Mouse (Mus musculus): ENCODE data around the gene Mien1. TPM values are rescaled to one million over a fixed set of nuclear protein-coding genes. Genes with fewer than 3 reads are reported as not detected.

The Mien1 gene
- polyA plus RNA-seq (2012; rRNA removed): 72.4 and 90.3 TPM in 2 replicates

DNA sequence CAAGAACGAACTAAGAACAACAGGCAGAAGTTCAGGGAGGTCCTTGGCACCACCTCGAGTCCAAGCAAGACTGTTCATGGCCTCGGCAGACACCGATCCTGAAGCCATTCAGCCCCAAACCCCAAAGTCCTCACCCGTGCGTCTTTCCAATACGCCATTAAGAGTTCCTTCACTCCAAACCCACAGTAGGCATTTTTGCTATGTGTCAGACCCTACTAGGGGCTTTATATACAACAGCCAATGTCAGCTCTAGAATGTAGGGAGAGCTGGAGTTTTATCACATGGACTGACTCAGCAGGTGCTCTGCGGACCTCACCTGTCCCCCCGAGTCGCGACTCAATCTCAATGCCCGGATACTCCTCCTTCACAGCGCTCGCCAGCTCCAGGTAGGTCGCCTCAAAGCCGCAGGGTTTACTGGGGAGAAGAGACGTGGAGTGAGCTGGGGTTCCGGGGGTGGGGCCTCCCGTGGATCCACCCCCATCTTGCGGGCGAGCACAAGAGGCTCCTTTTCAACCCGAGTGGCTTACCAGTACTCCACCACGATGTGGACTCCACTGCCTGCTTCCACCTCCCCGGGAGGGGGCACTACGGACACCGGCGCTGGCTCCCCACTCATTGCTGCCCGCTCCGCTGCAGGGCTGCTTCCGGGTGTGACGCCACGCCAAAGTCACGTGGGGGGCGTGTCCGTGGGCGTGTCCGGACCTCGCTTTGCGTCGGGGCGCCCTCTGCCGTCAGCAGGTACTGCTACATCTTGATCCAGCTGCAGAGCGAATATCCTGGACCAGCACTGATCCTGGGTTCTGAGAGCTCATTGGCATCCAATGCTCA is at the start of gene Mien1:
Mien1 (minus strand) TSS at position 661 of the 828 bp plus-strand sequence.
- under 1% methylated on average over 43 of the region's 43 CpGs for WGBS
- DNase-seq (ENCODE audit: low read depth, low spot score): no peak

DNA sequence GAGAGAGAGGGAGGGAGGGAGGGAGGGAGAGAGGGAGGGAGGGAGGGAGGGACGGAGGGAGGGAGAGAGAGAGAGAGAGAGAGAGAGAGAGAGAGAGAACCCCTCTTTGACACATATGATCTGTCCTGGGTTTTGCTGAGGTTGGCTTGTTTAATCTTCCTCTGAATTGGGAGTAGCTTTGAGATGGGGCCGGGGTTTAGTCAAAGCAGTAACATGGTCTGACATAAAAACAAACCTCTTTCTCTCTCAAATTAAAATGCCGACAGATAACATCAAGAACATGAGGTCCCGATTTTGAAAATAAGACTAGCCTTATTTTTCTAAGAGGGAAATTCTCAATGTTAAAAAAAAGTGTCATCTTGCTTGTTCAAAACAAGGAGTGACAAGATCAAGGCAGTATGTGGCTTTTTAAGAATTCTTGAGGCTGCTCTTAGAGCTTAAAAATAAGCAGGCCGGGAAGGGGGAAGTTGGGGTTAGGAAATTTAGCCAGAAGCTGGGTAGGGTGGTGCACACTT is 48.8 kb upstream of the Mien1 start:
- DNase-seq (ENCODE audit: low read depth, low spot score): no peak
- 62% methylated on average over 5 of the region's 5 CpGs for WGBS

DNA sequence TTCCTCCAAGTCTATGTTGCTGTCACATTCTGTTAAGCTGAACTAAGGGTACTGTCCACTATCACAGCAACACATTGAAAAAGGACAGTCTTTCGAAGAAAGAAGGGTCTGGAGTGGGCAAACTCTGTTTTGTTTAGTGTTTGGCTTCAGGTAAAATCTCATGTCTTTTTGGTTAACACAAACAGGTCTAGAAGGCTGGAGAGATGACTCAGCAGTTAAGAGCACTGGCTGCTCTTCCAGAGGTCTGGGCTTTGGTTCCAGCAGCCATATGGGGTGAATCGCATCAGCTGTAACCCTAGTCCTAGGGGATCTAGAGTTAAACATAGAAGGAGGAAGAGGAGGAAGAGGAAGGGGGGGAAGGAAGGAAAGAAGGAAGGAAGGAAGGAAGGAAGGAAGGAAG is 47.0 kb upstream of the Mien1 start:
- WGBS: 83% methylated on average over 2 of the region's 2 CpGs

DNA sequence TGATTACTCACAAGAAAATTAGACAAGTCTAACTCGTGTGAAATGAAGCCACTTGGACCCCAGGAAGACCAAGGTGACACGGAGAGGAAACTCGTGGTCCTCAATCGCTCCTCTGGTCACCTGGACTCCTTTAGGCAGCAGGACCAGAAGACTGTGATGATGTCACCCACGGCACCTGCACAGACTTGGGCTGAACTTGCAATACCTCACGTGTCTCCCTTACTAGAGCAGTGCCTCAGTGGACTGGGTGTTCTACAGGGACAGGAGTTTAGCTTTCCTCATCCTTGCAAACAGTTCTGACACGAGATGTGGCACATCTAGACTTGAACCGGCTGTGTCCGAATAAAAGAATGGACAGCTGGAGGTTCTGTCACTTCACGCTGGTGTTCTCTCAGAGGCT is 43.3 kb upstream of the Mien1 start:
- DNase-seq (ENCODE audit: low read depth, low spot score): no peak
- WGBS: 70% methylated on average over 10 of the region's 10 CpGs

More for the DNA sequence above, 47.0 kb upstream of the Mien1 start:
- DNase-seq (ENCODE audit: low read depth, low spot score): no peak

DNA sequence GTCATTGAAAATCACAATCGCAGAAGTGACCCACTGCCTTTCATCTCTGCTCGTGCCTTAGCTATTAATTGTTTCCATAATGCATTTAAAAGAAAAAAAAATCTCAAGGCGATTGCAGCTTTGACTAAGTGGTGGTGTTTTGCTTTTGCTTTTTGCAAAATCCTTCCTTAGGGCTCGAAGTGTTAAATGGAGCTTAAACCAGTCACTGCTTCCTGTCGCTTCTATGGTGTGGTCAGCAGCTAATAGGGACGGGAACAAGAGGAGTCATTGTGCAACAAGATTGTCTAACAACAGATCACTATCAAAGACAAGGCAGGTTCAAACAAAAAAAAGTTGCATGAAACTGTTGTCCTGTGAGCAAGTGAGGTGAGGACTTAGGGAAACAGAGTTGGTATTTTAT is 42.4 kb upstream of the Mien1 start:
- 64% methylated on average over 6 of the region's 6 CpGs for WGBS
- DNase-seq (ENCODE audit: low read depth, low spot score): no peak

DNA sequence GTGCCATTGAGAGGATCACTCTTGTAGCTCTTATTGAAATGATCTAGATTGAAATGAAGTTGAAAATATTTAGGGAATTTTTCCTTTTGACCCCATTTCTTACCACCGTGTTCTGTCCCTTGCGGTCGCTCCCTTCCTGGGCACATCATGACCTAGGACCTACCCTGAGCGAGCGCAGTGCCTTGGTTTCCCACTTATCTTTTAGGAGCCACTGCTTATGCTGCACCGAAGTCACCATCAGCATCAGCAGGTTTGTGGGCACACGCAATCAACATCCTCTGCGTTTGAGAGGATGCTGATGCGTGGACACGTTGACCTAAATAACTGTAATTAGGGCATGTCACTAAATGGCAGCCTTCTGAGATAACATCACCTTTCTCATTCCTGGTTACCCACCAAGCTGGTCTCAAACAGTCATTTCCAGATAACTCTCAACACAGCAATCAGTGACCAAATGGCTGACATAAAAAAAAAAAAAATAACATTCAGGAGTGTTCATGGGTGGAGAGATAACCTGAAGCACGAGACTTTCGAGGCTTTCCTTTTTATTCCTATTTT is 41.2 kb upstream of the Mien1 start:
- WGBS: 79% methylated on average over 12 of the region's 12 CpGs
- no peak for DNase-seq (ENCODE audit: low read depth, low spot score)

DNA sequence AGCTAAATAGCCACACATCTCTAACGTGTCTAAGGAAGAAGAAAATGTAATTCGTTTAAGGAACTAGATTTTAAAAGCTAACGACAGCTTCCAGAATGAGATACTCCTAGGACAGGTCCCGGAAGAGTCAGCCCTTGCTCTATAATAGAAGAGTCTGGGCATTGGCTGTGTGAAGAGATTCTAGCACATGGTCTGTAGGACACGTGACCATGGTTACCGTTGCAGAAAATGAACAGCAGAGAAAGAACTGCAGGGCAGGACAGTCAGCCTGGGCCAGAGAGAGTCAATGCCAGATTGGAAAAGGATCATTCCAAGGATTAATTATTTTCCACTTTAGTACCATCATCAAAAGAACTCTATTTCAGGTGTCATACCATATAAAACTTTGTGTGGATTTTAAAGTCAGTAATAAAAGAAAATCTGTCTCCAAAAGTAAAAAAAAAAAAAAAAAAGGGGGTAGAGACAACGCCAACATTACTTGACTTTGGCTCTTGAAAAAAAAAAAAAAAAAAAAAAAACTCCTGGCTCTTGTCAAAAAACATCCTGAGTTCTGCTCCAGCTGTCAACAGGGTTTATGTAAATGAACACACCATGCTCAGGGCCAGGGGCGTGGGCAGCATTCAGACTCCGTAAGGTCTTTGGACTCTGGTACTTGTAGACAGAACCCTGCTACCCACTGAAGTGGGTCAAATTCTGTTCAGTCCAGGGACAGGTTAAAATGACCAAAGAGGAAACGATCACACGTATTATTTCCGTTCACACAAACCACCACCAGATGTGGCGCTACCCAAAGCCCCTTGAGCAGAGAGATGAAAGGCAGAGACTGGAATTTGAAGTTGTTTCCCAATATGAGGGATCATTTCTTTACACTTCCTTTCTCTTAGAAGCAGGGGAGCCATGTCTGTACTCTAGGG is 40.5 kb upstream of the Mien1 start:
- DNase-seq (ENCODE audit: low read depth, low spot score): no peak
- WGBS: 67% methylated on average over 13 of the region's 13 CpGs

DNA sequence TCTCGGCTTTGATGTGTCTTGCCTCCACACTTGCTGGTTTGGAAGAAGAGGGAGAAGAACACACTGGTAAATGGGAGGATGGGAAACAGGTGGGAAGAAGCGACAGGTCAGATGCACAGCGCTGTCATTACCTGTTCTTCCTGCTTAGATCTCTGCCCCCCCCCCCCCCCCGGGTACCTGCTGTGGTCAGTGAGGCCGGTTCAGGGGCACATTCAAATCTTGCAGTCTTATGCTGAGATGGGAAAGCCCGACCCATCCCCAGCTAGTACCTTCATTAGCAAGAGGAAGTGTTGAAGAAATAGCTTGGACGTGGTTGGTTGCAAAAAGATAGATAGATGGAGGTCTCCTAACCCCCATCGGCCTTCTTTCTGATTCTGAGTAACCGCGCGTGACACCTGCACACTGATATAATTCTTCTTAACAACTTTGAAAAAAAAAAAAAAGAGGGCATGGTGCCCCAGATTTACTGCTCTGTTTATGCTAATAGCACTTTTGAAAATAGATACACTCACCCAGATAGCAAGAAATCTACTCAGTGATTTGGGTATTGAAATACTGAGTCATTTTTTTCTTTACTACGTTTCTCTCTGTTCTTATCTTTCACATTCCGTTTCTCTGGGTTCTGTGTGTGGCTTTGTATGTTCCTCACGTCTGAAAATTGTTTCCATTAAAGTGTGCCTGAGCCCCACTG is 38.4 kb upstream of the Mien1 start:
- no peak for DNase-seq (ENCODE audit: low read depth, low spot score)
- 65% methylated on average over 14 of the region's 14 CpGs for WGBS

DNA sequence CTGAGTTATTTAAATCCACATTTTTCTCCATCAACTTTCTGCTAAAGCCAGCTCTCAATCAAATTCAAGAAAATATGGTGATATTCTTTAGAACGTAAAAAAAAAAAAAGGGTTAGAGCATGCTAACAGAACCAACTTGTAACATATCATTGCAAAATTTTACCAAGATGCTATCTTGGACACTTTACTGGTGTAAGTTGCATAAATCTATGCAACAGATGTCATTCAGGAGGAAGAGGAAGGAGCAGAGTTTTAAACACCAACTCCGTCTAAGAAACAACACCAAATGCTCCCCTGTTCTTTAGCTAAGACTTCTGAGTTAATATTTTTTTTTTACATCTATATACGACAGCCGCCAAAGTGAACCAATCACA is 37.6 kb upstream of the Mien1 start:
- no peak for DNase-seq (ENCODE audit: low read depth, low spot score)
- 52% methylated on average over 4 of the region's 4 CpGs for WGBS

DNA sequence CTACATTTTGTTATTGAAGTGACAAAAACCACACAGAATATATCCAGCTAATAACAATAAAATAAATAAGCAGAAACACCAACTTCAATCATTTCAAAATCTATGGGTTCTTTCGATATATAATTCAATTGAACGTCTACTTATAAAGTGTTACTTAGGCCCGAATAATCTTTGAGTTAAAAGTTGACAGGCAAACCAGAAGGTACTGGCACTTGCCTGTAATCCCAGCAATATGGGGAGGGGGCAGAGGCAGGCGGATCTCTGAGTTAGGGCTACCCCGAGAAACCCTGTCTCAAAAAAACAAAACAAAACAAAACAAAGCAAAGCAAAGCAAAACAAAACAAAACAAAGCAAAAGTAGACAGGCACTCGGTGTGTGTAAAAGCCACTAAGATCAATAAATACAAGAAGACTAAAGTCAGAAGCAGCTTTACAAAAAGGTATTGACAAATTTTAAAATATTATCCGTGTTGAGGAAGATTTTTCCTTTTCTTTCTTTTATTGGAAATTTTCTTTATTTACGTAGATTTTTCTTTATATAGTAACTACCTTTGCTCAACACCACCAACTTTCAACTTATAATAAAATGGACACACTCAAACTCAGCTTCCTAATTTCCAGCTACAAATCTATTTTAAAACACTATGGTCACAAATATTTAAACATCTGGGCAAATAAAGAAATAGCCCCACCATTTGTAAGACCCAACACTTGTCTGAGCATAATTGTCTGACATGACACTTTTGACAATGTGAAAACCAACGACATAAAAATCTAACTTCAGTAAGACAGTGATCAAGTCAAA is 37.0 kb upstream of the Mien1 start:
- no peak for DNase-seq (ENCODE audit: low read depth, low spot score)

DNA sequence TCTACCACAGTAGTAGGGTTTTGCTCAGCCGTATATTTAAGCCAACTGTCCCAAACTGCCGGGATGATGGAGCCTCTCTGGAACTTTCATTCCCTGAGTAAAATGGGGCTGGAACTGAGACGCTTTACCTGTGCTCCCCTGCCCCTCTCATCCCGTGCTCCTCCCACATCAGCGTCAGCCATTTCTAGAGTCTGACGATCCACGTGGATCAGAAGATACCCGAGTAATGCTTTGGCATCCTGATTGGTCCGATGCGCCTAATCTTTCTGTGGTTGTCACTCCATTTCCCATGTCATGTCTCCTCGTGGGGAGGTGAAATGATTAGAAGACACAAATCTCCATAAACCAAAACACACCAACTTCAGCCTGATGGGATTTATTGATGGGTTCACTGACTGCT is 36.2 kb upstream of the Mien1 start:
- DNase-seq (ENCODE audit: low read depth, low spot score): no peak
- 83% methylated on average over 11 of the region's 11 CpGs for WGBS

More for the DNA sequence above, 37.0 kb upstream of the Mien1 start:
- WGBS: 80% methylated on average over 9 of the region's 9 CpGs

DNA sequence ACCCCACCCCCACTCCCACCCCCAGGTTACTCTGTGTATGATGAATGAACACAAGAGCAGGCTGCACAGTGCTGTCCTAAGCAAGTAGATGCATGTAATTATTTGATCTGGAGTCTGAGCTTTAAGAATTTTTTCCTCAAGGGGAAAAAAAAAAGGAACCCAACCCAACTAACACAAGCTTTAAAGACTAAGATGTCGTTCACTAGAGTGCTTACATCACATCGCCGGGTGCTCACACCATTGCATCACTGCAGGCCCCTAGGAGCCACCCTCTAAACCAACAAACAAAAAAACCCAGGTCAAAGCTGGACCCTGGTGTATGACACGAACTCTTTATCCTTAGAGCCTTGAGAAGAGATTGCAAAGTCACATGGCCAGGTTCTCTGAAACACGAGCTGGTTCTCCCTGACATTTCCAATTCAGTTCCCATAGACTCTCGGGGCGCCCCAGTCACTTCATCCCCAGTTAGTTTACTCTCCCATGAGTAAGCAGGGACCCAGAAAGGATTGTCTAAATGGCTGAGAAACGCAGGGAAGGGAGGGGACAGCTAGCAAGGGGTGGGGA is 35.2 kb upstream of the Mien1 start:
- WGBS: 41% methylated on average over 8 of the region's 8 CpGs
- DNase-seq (ENCODE audit: low read depth, low spot score): no peak

DNA sequence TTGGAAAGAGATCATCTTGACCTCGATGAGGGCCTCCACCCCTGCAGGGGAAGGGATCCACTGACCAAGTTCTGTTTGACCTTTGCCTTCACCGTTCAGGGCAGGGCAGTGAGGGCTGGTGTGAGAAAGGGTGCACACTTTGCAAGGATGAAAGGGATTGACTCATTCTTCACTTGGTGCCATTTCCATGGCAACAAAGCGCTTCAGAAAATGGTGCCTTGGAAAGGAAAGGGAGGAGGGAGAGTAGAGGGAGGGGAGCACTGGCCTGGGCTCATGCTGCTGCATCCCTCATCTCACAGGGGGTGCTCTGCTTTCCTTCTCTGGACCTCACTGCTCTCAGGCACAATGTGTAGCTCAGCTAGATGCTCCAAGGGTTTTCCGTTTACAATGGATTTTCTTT is 33.9 kb upstream of the Mien1 start:
- 50% methylated on average over 4 of the region's 4 CpGs for WGBS
- DNase-seq (ENCODE audit: low read depth, low spot score): no peak

DNA sequence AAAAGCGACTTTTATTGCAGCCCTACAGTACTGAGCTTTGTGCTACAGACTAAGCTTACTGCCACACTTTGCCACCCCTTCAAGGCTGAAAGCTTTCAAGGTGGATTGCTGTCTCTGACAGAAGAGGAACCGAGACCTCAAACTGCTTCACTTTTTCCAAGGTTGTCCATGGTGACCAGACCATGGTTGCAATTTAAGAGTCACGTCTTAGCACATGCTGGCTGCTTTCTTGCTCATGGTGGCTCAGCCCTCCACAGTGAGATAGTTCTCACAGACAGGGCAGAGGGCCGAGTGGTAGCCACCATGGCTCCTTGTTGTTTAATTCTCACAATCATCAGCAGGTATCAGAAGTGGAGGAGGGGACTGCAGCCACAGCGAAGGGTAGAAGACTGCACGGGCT is 32.0 kb upstream of the Mien1 start:
- 65% methylated on average over 6 of the region's 6 CpGs for WGBS

DNA sequence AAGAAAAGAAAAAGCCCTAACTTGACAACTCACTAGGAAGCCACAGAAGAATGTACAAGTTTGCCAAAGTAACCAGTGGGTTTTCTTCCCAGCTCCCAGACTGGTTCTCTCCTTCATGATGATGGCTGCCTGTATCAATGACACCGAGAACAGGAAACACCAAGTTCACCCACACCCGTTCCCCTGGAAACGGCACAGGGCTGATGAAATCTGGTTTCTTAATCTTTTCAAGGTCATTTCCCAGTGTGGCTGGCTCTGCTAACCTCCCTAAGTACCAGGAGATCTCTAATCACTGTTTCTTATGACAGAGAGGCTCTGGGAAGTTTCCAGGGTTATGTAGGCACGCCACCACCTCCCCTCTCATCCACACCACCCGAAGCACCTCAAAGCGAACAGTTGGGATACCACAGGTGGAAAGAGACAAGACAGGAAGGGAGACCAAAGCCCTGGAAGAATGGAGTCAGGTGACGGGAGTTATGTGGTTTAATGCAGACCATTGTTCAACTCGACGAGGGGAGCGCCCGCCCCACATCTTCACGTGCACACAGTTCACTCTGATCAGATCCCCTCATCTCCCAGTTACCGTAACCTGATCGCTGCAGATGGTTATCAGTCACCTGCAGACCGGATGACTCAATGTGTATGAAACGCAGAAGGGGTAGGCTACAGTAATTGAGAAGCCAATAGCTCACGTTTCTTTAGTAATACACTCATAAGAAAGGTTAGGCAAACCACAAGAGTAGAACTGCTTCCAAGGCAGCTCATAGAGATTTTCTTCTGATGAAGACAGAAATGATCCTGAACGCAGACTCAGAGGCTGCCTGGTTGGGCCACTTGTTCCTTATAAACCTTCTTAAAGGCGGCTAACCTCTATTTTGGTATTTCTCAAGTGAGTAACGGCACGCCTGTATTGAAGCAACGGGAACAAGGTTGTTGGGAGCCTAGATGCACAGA is 31.2 kb upstream of the Mien1 start:
- no peak for DNase-seq (ENCODE audit: low read depth, low spot score)
- 44% methylated on average over 22 of the region's 22 CpGs for WGBS

More for the DNA sequence above, 32.0 kb upstream of the Mien1 start:
- no peak for DNase-seq (ENCODE audit: low read depth, low spot score)

DNA sequence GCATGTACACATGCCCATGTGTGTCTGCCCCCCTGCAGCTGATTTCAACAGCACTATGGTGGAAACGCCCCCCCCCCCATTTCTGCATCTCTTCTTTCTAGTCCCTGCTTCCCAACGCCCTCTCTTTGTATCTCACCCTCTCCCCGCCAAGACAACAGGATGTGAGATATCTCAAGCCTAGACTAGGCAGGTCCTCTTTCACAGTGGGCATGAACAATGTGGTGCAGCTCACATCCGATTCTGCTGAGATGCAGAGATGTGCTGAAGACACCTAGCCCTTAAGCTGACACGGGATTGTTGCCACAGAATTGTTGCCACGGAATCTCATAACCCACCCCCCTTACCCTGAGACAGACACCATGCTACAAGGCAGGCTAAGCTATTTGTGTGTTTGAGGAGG is 25.7 kb upstream of the Mien1 start:
- WGBS: 67% methylated on average over 6 of the region's 6 CpGs
- no peak for DNase-seq (ENCODE audit: low read depth, low spot score)

DNA sequence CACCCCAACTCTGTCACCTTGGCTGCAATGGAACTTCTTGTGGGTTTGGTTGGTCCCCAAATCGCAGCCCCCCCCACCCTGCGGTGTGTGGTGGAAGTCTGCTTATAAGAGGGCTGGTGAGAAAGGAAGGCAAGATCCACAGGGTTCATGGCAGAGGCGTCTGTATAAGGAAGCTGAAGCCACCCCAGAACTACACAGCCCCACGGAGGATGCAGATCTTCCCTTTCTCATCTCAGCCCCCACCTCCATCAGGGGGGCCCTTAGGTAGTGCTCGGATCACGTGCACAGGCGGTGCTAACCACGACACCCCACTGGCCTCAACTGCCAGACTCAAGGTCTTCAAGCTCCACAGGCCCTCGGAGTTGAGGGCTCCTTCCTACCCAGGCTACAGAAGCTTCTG is 25.1 kb upstream of the Mien1 start:
- no peak for DNase-seq (ENCODE audit: low read depth, low spot score)
- WGBS: 70% methylated on average over 9 of the region's 9 CpGs

All from large intestine, adult 2 months (tissue).